Mouse (Mus musculus): ENCODE measurements around the gene C9orf72. TPM values are rescaled to one million over a fixed set of nuclear protein-coding genes. Genes with fewer than 3 reads are reported as not detected.

Gene C9orf72
- polyA plus RNA-seq, 1 experiment from 2014 or later, result 15.7 TPM

GRCm38 (mm10) chr4:35175566-35175965, 50.4 kb downstream of the C9orf72 start:
- ATAC-seq (ENCODE audit: insufficient number of reproducible peaks, insufficient read depth, low FRiP score, low TSS enrichment), result no peak
- Histone ChIP-seq H3K4me2 (replicated peaks) (no peak overlapping the region), H3K4me3 (no peak overlapping the region), H3K9ac (no peak overlapping the region), H3K4me1 (no peaks in the 10 kb centered on the region), H3K27me3 (no peaks in the 10 kb centered on the region), H3K36me3 (no peaks in the 10 kb centered on the region), H3K27ac (no peak overlapping the region), H3K9me3 (no peaks in the 10 kb centered on the region)
- 89% methylated on average over 2 of the region's 2 CpGs for WGBS

DNA sequence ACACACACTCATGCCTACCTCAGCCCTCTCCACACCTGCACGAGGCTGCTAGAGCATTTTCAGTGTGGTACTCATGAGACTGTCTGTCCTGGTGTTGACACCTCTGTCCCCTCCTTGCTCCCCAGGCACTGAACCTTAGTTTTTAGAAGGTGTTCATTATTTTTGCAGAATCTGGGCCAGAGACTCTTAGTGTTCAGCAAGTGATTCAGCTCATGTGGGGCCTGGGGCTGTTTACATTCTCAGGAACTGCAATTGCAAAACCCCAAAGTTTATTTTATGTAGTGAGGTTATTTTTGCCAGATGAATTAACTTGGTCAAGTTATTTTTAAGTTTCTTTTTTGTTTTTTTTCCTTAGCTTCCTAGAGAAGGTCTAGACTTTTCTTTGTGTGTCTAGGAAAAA, 52.4 kb downstream of the C9orf72 start:
- 58% methylated on average over 1 of the region's 1 CpGs for WGBS
- no peak overlapping the region for H3K9ac ChIP-seq
- H3K4me2 ChIP-seq (replicated peaks), result no peak overlapping the region
- H3K9me3 ChIP-seq, result no peaks in the 10 kb centered on the region
- H3K27ac ChIP-seq, result no peak overlapping the region
- no peaks in the 10 kb centered on the region for H3K27me3 ChIP-seq
- no peaks in the 10 kb centered on the region for H3K36me3 ChIP-seq
- peaks cover 9% of the 10 kb centered on the region; the same call in 1 of the 2 replicates for H3K4me1 ChIP-seq
- ATAC-seq (ENCODE audit: insufficient number of reproducible peaks, insufficient read depth, low FRiP score, low TSS enrichment), result no peak; the same call in 1 of the 2 replicates
- no peak overlapping the region for H3K4me3 ChIP-seq

GRCm38 (mm10) chr4:35172471-35172870, 53.5 kb downstream of the C9orf72 start:
- H3K36me3 ChIP-seq, result no peaks in the 10 kb centered on the region
- no peak for ATAC-seq (ENCODE audit: insufficient number of reproducible peaks, insufficient read depth, low FRiP score, low TSS enrichment)
- H3K4me3 ChIP-seq, result no peak overlapping the region
- H3K27me3 ChIP-seq, result no peaks in the 10 kb centered on the region
- H3K9ac ChIP-seq, result no peak overlapping the region
- no peaks in the 10 kb centered on the region for H3K9me3 ChIP-seq
- 87% methylated on average over 2 of the region's 2 CpGs for WGBS
- H3K4me2 ChIP-seq (replicated peaks), result no peak overlapping the region
- H3K27ac ChIP-seq, result no peak overlapping the region
- peaks cover 9% of the 10 kb centered on the region; the same call in 1 of the 2 replicates for H3K4me1 ChIP-seq

DNA sequence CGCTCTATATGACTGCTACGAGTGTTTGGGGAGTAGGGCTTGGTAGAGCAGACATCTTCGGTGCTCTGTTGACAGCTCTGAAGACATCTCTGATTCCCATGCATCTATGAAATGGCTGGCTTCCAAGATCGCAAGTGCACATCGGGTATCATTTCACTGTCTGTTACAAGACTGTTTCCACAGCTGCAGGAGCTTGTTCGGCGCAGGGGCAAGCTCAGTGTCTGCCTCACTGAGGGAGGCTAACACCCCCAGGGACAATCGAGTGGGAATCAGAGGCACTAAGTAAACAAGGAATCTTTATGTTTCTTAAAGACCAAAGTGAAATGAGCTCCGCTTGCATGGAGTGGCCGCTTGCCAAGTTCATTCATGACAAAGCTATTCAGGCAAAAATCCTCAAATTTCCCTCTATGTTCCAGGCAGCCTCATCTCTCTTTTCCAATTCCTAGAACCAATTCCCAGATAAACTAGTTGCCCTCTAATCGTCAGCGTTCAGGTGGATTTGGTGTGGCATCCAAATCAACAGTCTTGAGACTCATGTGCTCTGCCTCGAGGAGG, 56.3 kb downstream of the C9orf72 start:
- peaks cover 9% of the 10 kb centered on the region; the same call in 1 of the 2 replicates for H3K4me1 ChIP-seq
- no peaks in the 10 kb centered on the region for H3K27me3 ChIP-seq
- 0 out of 2 replicates have a peak, but pooled peaks have one; percentile 30 for ATAC-seq (ENCODE audit: insufficient number of reproducible peaks, insufficient read depth, low FRiP score, low TSS enrichment)
- no peak overlapping the region for H3K4me3 ChIP-seq
- H3K36me3 ChIP-seq, result no peaks in the 10 kb centered on the region
- 68% methylated on average over 13 of the region's 13 CpGs for WGBS
- no peak overlapping the region for H3K4me2 ChIP-seq (replicated peaks)
- no peak overlapping the region for H3K9ac ChIP-seq
- no peaks in the 10 kb centered on the region for H3K9me3 ChIP-seq
- H3K27ac ChIP-seq, result no peak overlapping the region

GRCm38 (mm10) chr4:35167855-35168254, 58.1 kb downstream of the C9orf72 start:
- ATAC-seq (ENCODE audit: insufficient number of reproducible peaks, insufficient read depth, low FRiP score, low TSS enrichment), result no peak
- no peaks in the 10 kb centered on the region for H3K36me3 ChIP-seq
- no peak overlapping the region for H3K27ac ChIP-seq
- 67% methylated on average over 5 of the region's 5 CpGs for WGBS
- H3K9ac ChIP-seq, result no peak overlapping the region
- H3K4me3 ChIP-seq, result no peak overlapping the region
- H3K4me1 ChIP-seq, result peaks cover 9% of the 10 kb centered on the region; the same call in 1 of the 2 replicates
- H3K4me2 ChIP-seq (replicated peaks), result no peak overlapping the region
- H3K9me3 ChIP-seq, result no peaks in the 10 kb centered on the region
- H3K27me3 ChIP-seq, result no peaks in the 10 kb centered on the region

DNA sequence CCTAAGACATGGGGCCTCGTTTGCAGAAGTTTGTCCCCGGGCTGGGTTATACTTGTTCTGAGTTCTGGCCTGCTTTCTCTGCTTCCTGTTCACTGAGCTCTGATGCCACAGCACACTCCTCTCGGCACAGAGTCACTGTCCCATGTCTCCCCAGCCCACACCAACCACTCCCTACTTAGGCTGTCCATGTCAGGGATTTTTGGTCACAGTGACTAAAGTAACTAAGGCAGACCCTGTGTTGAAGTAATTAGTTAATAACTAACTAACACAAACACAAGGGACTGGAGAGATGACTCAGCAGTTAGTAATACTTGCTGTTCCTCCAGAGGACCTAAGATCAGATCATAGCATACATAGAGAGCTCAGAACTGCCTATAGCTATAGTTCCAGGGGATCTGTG, 60.0 kb downstream of the C9orf72 start:
- H3K9me3 ChIP-seq, result no peaks in the 10 kb centered on the region
- 0 out of 2 replicates have a peak, but pooled peaks have one; percentile 60 for ATAC-seq (ENCODE audit: insufficient number of reproducible peaks, insufficient read depth, low FRiP score, low TSS enrichment)
- WGBS, result 76% methylated on average over 3 of the region's 3 CpGs

DNA sequence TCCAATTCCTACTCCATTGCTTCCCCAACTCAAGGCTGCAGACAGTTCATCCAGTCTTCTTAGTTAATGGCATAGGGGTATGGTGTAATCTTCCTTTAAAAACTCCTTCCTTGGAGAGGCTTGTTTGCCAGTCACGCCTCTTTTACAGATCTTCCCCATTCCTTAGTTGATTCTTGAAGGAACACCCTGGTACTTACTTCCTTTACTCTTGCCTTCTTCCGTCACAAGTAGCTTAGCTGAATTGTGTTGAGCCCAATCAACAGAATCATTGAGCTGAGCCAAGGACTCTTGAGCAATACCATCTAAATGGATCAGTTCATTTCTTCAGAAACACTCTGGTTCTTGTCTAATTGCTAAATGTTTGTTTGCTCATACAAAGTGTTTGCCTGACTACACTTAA, 60.7 kb downstream of the C9orf72 start:
- H3K9me3 ChIP-seq, result no peaks in the 10 kb centered on the region

More for the DNA sequence above, 60.0 kb downstream of the C9orf72 start:
- Histone ChIP-seq H3K4me1 (peaks cover 9% of the 10 kb centered on the region; the same call in 1 of the 2 replicates), H3K9ac (no peak overlapping the region), H3K4me2 (replicated peaks) (no peak overlapping the region), H3K27ac (no peak overlapping the region), H3K27me3 (no peaks in the 10 kb centered on the region), H3K4me3 (no peak overlapping the region), H3K36me3 (no peaks in the 10 kb centered on the region)

DNA sequence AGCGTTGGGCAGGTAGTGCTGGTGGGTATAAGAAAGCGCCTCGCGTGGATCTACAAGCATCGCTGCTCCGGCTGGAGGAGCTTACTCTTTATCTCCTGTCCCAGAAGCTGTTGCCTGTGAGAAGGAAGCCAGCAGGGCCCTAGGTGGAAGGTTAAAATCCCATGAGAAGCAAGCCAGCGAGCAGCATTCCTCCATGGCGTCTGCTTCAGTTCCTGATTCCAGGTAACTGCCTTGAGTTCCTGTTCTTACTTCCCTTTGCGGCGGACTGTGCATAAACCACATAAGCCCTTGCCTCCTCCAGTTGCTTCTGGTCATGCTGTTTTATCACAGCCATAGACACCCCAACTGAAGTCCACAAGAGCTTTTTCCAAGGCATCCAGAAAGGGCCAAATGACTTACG, 68.2 kb downstream of the C9orf72 start:
- Histone ChIP-seq H3K4me3 (no peak overlapping the region), H3K4me2 (replicated peaks) (0 out of 2 replicates have a peak overlapping the region, but pooled peaks have one; percentile 86), H3K36me3 (no peaks in the 10 kb centered on the region), H3K9ac (no peak overlapping the region), H3K9me3 (no peaks in the 10 kb centered on the region), H3K27ac (no peak overlapping the region), H3K4me1 (0 out of 2 replicates have a peak, but pooled peaks cover 5% of the 10 kb centered on the region), H3K27me3 (0 out of 2 replicates have a peak, but pooled peaks cover 2% of the 10 kb centered on the region)
- ATAC-seq (ENCODE audit: insufficient number of reproducible peaks, insufficient read depth, low FRiP score, low TSS enrichment), result no peak
- WGBS, result 60% methylated on average over 11 of the region's 11 CpGs

More for the DNA sequence above, 60.7 kb downstream of the C9orf72 start:
- Histone ChIP-seq H3K27ac (no peak overlapping the region), H3K27me3 (no peaks in the 10 kb centered on the region), H3K9ac (no peak overlapping the region), H3K4me3 (no peak overlapping the region), H3K4me1 (peaks cover 7% of the 10 kb centered on the region; the same call in 1 of the 2 replicates), H3K36me3 (no peaks in the 10 kb centered on the region), H3K4me2 (replicated peaks) (no peak overlapping the region)
- no peak for ATAC-seq (ENCODE audit: insufficient number of reproducible peaks, insufficient read depth, low FRiP score, low TSS enrichment)
- 88% methylated on average over 2 of the region's 2 CpGs for WGBS

- WGBS, result under 1% methylated on average over 50 of the region's 50 CpGs
Measured at GRCm38 (mm10) chr4:35156751-35157611, 69.0 kb downstream of the C9orf72 start, which contains the start of gene Mob3b. TSS of gene Mob3b (minus strand) at chr4:35157484.

DNA sequence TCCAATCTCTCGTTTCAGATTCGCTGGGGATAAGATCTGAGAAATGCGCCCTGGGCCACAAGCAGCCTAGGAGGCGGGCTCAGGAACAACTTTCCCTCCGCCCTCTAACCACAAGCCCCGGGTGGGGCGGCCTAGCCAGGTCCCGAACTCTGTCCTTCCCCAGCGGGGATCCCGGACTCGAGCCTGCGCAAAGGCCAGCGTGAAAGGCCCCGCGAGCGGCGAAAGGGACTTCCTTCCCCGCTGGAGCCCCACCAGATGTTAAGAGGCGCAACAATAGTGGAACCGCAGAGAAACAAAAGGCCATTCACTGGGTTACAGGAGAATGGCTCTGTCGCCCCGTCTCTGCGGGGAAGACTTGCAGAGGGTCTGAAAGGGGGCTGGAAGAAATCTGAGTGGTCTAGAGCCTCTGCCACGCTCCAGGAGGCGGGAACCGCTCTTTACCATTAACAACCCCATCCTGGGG, 69.8 kb downstream of the C9orf72 start:
- H3K4me2 ChIP-seq (replicated peaks), result peak overlapping the region; percentile 86
- under 1% methylated on average over 26 of the region's 26 CpGs for WGBS
- peak overlapping the region; percentile 58 for H3K4me3 ChIP-seq
- peak overlapping the region; percentile 72 for H3K9ac ChIP-seq
- no peaks in the 10 kb centered on the region for H3K36me3 ChIP-seq
- H3K4me1 ChIP-seq, result 0 out of 2 replicates have a peak, but pooled peaks cover 5% of the 10 kb centered on the region
- peak overlapping the region; percentile 89 for H3K27ac ChIP-seq
- H3K27me3 ChIP-seq, result 0 out of 2 replicates have a peak, but pooled peaks cover 2% of the 10 kb centered on the region
- peak; percentile 86 for ATAC-seq (ENCODE audit: insufficient number of reproducible peaks, insufficient read depth, low FRiP score, low TSS enrichment)
- no peaks in the 10 kb centered on the region for H3K9me3 ChIP-seq

More at GRCm38 (mm10) chr4:35156751-35157611, 69.0 kb downstream of the C9orf72 start, which contains the start of gene Mob3b:
- Histone ChIP-seq H3K9me3 (no peaks in the 10 kb centered on the region), H3K4me3 (peak within 1 kb of the TSS; percentile 58), H3K27ac (peak within 1 kb of the TSS; percentile 89), H3K36me3 (no peaks in the 10 kb centered on the region), H3K4me2 (replicated peaks) (peak within 1 kb of the TSS; percentile 86), H3K27me3 (0 out of 2 replicates have a peak, but pooled peaks cover 2% of the 10 kb centered on the region), H3K4me1 (0 out of 2 replicates have a peak, but pooled peaks cover 5% of the 10 kb centered on the region), H3K9ac (peak within 1 kb of the TSS; percentile 72)
- peak; percentile 82 for ATAC-seq (ENCODE audit: insufficient number of reproducible peaks, insufficient read depth, low FRiP score, low TSS enrichment)

DNA sequence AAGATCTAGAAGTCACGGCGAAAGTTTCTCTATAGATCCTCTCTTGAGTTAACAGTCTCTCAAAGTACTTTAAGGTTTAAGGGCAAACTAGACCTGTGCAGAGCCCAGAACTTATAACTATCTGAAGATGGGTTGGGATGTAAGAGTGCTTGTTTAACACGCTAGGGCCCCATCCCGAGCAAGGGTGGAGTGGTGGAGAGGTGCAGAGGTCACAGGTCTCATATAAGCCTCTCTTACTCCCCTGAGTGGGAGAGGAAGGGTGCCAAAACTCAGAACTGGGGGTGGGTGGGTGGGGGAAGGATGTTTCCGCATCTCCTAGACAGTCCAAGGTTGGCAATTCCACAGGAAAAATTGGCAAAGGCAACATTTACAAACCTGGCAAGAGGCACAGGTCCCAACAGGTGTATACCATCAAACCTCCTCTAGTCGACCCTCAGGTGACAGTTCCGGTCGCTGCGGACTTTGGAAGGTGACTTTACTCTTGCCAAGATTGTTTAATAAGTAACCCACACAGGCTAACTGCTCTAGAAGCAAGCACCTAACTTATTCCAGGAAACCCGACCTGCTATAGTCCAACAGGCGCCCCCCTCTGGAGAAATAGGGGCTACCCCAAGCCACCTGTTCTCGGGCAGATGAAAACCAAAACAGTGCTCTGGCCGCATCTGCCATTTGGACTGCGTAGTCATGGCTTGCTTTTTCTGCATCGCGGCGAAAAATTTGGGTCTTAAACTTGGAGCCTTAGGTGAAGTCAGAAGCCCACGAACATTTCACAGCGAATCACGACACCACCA, 70.6 kb downstream of the C9orf72 start:
- Histone ChIP-seq H3K4me1 (0 out of 2 replicates have a peak, but pooled peaks cover 5% of the 10 kb centered on the region), H3K9ac (peak overlapping the region; percentile 72), H3K27ac (peak overlapping the region; percentile 89), H3K9me3 (no peaks in the 10 kb centered on the region), H3K27me3 (0 out of 2 replicates have a peak, but pooled peaks cover 2% of the 10 kb centered on the region), H3K36me3 (no peaks in the 10 kb centered on the region), H3K4me2 (replicated peaks) (peak overlapping the region; percentile 86), H3K4me3 (peak overlapping the region; percentile 58)
- 0 out of 2 replicates have a peak, but pooled peaks have one; percentile 5 for ATAC-seq (ENCODE audit: insufficient number of reproducible peaks, insufficient read depth, low FRiP score, low TSS enrichment)
- WGBS, result 23% methylated on average over 20 of the region's 20 CpGs
